Mouse (Mus musculus) heart, postnatal 10 days (tissue): ENCODE measurements around the gene Fbxw16. TPM values are rescaled to one million over a fixed set of nuclear protein-coding genes. Genes with fewer than 3 reads are reported as not detected.
"Not testable (repeated sequence)": the region's sequence is repeated elsewhere in the genome, so short reads cannot be mapped to it uniquely, and the experiment has no call there.

ENCODE experiments used
- DNase-seq, 2 experiments: peaks; one replicate each; pipeline ENCODE4 v3.0.0; 2021
- intact Hi-C: fragments of 180-260 bp; cut with DNase I; formaldehyde crosslinking; loops from one replicate; pipeline ENCODE4 v1.15.1; 2025
- total RNA-seq, 2 experiments: library from RNA; stranded (reverse); gene quantifications; 2 replicates each; pipeline ENCODE4 v1.2.3; 2021

Gene Fbxw16
- not detected for total RNA-seq

GRCm38 (mm10) chr9:109449040-109449439 lies at the start of gene Fbxw16:
Fbxw16 (minus strand) TSS chr9:109449140.
- intact Hi-C loops: loop anchor here (5.0 kb wide), 1 partner anchor 88 kb away; no protein-coding TSS in a partner anchor
- DNase-seq: no peak

- DNase-seq, intact Hi-C loops: not testable (repeated sequence)
Observed at GRCm38 (mm10) chr9:109495775-109496174, 46.8 kb upstream of the Fbxw16 start, which contains the start of gene Fbxw19. Fbxw19 (minus strand) TSS chr9:109495875.

GRCm38 (mm10) chr9:109432956-109433355 lies 16.0 kb downstream of the Fbxw16 start:
- DNase-seq: no peak
- intact Hi-C loops: no loop called here

- DNase-seq, intact Hi-C loops: not testable (repeated sequence)
Observed at GRCm38 (mm10) chr9:109404196-109404595, 44.7 kb downstream of the Fbxw16 start, which contains the start of gene Fbxw22. Fbxw22 (minus strand) TSS chr9:109404296.

Other genes starting within 250 kb of the Fbxw16 start
- gene Fbxw20, start 214.4 kb downstream of the Fbxw16 start, total RNA-seq: not detected
- not detected for gene Fbxw14, start 161.5 kb downstream of the Fbxw16 start, total RNA-seq
- not detected for gene Fbxw28, start 109.5 kb downstream of the Fbxw16 start, total RNA-seq
- gene Fbxw22, start 44.8 kb downstream of the Fbxw16 start, total RNA-seq: not detected
- not detected for gene Fbxw19, start 46.7 kb upstream of the Fbxw16 start, total RNA-seq
- not detected for gene Fbxw15, start 119.1 kb upstream of the Fbxw16 start, total RNA-seq
- not detected for gene Fbxw24, start 176.9 kb upstream of the Fbxw16 start, total RNA-seq
- gene Fbxw25, start 215.5 kb upstream of the Fbxw16 start, total RNA-seq: not detected